Mouse (Mus musculus) kidney, embryonic 15.5 days (tissue): ENCODE measurements at regions not wholly inside any gene's neighbourhood (a gene's known extent, or its start where the extent isn't known, plus 50 kb on each side); places are given as distances from the start of the nearest gene placed in this dataset.

Experiments used
- ATAC-seq: fragments of 200-750 bp; cut with Nextera tagmentation; replicated peaks from 2 replicates; pipeline ENCODE4 v1.8.0; 2017; ENCODE audit warnings: moderate TSS enrichment; ENCODE audit not compliant: low FRiP score
- H3K27ac ChIP-seq: fragments of 300-500 bp; sonication (generic); 2 replicates; pipeline ENCODE4 v1.5.1; 2015; ENCODE audit warnings: mild to moderate bottlenecking, inconsistent platforms
- H3K27me3 ChIP-seq: fragments of 300-500 bp; sonication (generic); 2 replicates; pipeline ENCODE4 v1.6.1; 2015; ENCODE audit warnings: inconsistent platforms
- H3K36me3 ChIP-seq: fragments of 300-500 bp; sonication (generic); 2 replicates; pipeline ENCODE4 v1.6.1; 2015; ENCODE audit warnings: inconsistent platforms
- H3K4me1 ChIP-seq: fragments of 300-500 bp; sonication (generic); 2 replicates; pipeline ENCODE4 v1.6.1; 2015; ENCODE audit warnings: inconsistent platforms
- H3K4me2 ChIP-seq: fragments of 300-500 bp; sonication (generic); 2 replicates; pipeline ENCODE4 v1.6.1; 2015; ENCODE audit warnings: moderate library complexity, mild to moderate bottlenecking, inconsistent platforms
- H3K4me3 ChIP-seq: fragments of 300-500 bp; sonication (generic); replicated peaks from 2 replicates; pipeline ENCODE4 v1.5.1; 2015; ENCODE audit warnings: mild to moderate bottlenecking, inconsistent platforms
- H3K9ac ChIP-seq: fragments of 300-500 bp; sonication (generic); 2 replicates; pipeline ENCODE4 v1.6.1; 2015; ENCODE audit warnings: mild to moderate bottlenecking, inconsistent platforms
- H3K9me3 ChIP-seq: fragments of 300-500 bp; sonication (generic); replicated peaks from 2 replicates; pipeline ENCODE4 v1.6.1; 2016; ENCODE audit warnings: inconsistent platforms
- WGBS: fragments of 180-500 bp; shearing (Covaris S2); methylation state at CpG from one replicate; pipeline ENCODE4 v1.1.7; 2015; ENCODE audit warnings: mixed read lengths; 5-methylcytosine and 5-hydroxymethylcytosine counted together

GRCm38 (mm10) chr1:182224836-182225235, 57.8 kb downstream of the Degs1 start:
- peaks cover 20% of the 10 kb centered on the region for H3K4me1 ChIP-seq
- ATAC-seq: no peak
- no peak overlapping the region for H3K27ac ChIP-seq
- H3K36me3 ChIP-seq: no peaks in the 10 kb centered on the region
- H3K4me3 ChIP-seq: no peak overlapping the region
- 63% methylated on average over 10 of the region's 10 CpGs for WGBS
- H3K4me2 ChIP-seq: no peak overlapping the region
- H3K27me3 ChIP-seq: no peaks in the 10 kb centered on the region
- H3K9me3 ChIP-seq: no peaks in the 10 kb centered on the region
- no peak overlapping the region for H3K9ac ChIP-seq

- Histone ChIP-seq H3K9me3 (no peaks in the 10 kb centered on the region), H3K4me3 (no peak overlapping the region), H3K36me3 (no peaks in the 10 kb centered on the region), H3K27me3 (no peaks in the 10 kb centered on the region), H3K4me1 (peaks cover 20% of the 10 kb centered on the region), H3K27ac (peak overlapping the region; percentile 24; the same call in 1 of the 2 replicates), H3K4me2 (no peak overlapping the region), H3K9ac (no peak overlapping the region)
- ATAC-seq: no peak
- WGBS: 36% methylated on average over 4 of the region's 4 CpGs
These were observed 58.8 kb downstream of the Degs1 start for GRCm38 (mm10) chr1:182223815-182224214.
